Mouse (Mus musculus) E14TG2a.4 (cell line): ENCODE measurements around the gene B230118H07Rik.
"Not testable (repeated sequence)": the region's sequence is repeated elsewhere in the genome, so short reads cannot be mapped to it uniquely, and the experiment has no call there.

Experiments used
- H3K27me3 ChIP-seq: 2 replicates; pipeline ENCODE4 v1.6.1; 2014; ENCODE audit warnings: low read length, control low read depth; ENCODE audit not compliant: insufficient read depth
- H3K36me3 ChIP-seq: 2 replicates; pipeline ENCODE4 v1.6.1; 2014; ENCODE audit warnings: low read length, control low read depth; ENCODE audit not compliant: insufficient read depth
- H3K4me1 ChIP-seq: replicated peaks from 2 replicates; pipeline ENCODE4 v1.6.1; 2014; ENCODE audit warnings: low read depth, low read length, control low read depth
- H3K4me3 ChIP-seq: replicated peaks from 2 replicates; pipeline ENCODE4 v1.5.1; 2014; ENCODE audit warnings: mild to moderate bottlenecking, low read length
- H3K9me3 ChIP-seq: 2 replicates; pipeline ENCODE4 v1.6.1; 2014; ENCODE audit warnings: low read length, control low read depth
- CTCF ChIP-seq: conservative IDR thresholded peaks from 2 replicates; pipeline ENCODE4 v1.5.1; 2014; ENCODE audit warnings: low read length
- NANOG ChIP-seq: IDR thresholded peaks from 2 replicates; pipeline ENCODE4 v1.6.1; 2014; ENCODE audit warnings: borderline replicate concordance, low read length, mixed read lengths
- POU5F1 ChIP-seq: IDR thresholded peaks from 2 replicates; pipeline ENCODE4 v1.6.1; 2014; ENCODE audit warnings: low read length, borderline replicate concordance

B230118H07Rik gene

DNA sequence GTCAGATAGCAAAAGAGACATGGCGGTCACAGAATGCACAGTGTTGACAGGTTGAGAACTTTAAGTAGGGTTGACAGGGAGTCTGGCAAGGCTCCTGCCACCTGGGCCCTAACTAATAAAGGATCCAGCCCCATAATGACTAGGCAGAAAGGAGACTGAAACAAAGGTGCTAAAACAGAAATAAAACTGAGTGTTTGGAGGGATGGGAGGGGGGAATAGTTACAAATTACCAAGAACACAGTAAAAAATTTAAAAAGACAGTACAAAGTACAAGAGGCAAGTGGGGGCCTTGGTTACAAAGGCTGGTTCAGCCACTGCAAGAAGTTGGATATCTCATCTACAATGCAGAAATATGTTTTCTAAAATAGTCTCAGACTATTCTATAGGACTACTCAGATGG lies 93.4 kb downstream of the B230118H07Rik start:
- Histone ChIP-seq H3K36me3 (no peaks in the 10 kb centered on the region), H3K9me3 (no peaks in the 10 kb centered on the region), H3K4me3 (no peak overlapping the region), H3K27me3 (no peaks in the 10 kb centered on the region), H3K4me1 (no peaks in the 10 kb centered on the region)
- TF ChIP-seq POU5F1 (no peak), NANOG (no peak), CTCF (no peak)

DNA sequence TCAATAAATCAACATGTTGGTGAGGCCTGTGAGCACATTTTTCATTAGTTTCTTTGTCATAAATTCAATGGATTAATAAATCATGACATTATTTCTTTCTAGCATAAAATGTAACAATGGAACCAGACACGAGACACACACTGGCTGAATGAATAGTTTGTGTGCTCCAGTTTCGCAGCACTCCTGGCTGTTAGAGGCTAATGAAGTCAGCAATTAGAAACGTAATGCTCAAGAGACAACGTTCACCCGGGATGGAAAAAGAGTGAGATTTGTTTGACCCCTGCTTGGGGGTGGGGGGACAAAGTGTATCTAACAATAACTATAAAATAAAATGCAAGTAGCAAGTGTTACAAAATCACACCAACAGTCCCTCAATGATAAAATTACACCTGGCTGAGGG lies 95.5 kb downstream of the B230118H07Rik start:
- Histone ChIP-seq H3K36me3 (no peaks in the 10 kb centered on the region), H3K27me3 (no peaks in the 10 kb centered on the region), H3K4me1 (no peaks in the 10 kb centered on the region), H3K9me3 (no peaks in the 10 kb centered on the region), H3K4me3 (no peak overlapping the region)
- TF ChIP-seq POU5F1 = no peak
- TF ChIP-seq CTCF = no peak
- no peak for TF ChIP-seq NANOG

DNA sequence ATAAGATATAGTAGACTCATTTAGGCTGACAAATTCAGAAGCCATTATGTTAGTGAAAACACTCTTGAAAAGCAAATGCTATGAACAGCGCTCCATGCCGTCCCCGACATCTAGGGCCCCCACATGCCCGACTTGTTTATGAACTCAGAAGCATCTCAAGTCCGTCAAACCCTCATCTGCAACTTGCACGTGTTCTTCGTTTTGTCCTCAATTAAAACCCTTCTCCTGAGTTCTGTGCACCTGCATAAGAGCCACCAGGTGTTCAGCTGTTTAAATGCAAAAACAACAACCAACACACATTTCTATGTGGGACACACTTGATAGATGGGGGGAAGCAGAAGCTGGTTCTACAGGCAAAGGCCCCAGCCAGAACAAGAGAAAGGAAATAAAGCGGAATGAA lies 97.0 kb downstream of the B230118H07Rik start:
- no peak for TF ChIP-seq CTCF
- no peak for TF ChIP-seq NANOG
- no peak for TF ChIP-seq POU5F1
- Histone ChIP-seq H3K4me1 (no peaks in the 10 kb centered on the region), H3K9me3 (no peaks in the 10 kb centered on the region), H3K27me3 (no peaks in the 10 kb centered on the region), H3K4me3 (no peak overlapping the region), H3K36me3 (no peaks in the 10 kb centered on the region)

DNA sequence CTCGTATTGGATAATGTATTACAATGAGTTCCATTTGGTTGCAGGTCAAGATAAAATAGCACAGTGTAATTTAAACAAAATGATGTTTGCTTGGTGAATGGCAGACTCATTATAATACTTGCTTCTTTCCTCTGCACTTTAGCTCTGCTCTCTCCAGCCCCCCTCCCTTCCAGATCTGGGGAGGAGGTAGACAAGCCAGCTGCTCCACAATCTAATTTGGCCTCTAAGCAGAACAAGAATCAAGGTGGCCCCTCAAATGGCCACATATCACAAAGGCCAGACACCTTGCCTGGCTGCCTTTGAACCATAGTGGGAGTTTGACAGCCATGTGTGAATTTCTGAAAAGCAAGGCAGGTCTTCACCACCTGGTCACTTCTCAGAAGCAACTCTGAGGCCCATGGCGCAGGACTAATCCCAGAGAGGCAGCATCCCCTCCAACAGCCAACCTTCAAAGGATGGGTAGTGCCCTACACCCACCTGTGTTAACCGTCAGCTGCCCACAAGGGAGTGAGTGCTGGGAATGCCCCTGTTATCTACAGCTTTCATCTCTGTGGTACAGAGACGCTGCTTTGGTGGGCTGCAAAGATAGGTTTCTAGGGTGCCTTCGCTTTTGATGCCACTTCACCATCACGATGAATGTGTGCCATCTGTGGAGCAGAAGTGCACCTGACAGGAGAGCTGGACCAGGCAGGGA lies 98.2 kb downstream of the B230118H07Rik start:
- Histone ChIP-seq H3K4me3 (no peak overlapping the region), H3K4me1 (no peaks in the 10 kb centered on the region), H3K27me3 (no peaks in the 10 kb centered on the region), H3K9me3 (no peaks in the 10 kb centered on the region), H3K36me3 (no peaks in the 10 kb centered on the region)
- no peak for TF ChIP-seq NANOG
- no peak for TF ChIP-seq CTCF
- no peak for TF ChIP-seq POU5F1

DNA sequence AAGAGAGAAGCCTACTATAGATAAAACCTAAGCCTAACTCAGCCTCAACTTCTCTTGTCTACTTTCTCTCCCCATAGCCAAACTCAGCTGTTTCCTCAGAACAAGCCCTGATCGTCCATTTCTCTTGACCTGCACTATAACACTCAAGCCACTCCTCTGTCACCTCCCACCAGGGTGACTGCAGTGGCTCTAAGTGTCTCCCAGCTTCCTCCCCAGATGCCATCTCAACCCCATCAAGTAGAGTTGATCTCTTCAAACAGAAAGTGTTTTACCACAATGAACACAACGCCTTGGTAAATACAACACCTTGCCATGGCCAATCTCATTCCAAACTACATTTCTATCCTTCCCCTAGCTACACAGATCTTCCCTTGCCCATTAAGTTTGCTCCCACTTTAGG lies 99.2 kb downstream of the B230118H07Rik start:
- Histone ChIP-seq H3K27me3 (no peaks in the 10 kb centered on the region), H3K36me3 (no peaks in the 10 kb centered on the region), H3K9me3 (no peaks in the 10 kb centered on the region), H3K4me3 (no peak overlapping the region), H3K4me1 (no peaks in the 10 kb centered on the region)
- no peak for TF ChIP-seq NANOG
- no peak for TF ChIP-seq CTCF
- no peak for TF ChIP-seq POU5F1

DNA sequence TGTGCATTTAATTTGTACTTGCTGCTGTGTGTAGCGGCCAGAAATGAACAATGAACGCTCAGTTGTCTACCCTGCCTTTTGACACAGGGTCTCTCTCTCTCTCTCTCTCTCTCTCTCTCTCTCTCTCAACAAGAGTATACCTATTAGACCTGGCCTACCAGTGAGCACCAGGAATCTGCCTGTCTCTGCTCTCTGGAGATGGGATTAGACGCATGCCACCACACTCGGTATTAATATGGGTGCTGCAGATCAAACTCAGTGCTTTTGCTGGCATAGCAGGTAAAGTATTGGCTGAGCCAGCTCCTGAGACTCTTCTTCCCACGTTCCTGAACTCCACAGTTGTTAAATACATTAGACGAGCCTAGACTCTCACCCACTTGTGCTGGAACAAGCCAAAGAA lies 100.5 kb downstream of the B230118H07Rik start:
- Histone ChIP-seq H3K4me1 (no peaks in the 10 kb centered on the region), H3K9me3 (no peaks in the 10 kb centered on the region), H3K27me3 (no peaks in the 10 kb centered on the region), H3K4me3 (no peak overlapping the region), H3K36me3 (no peaks in the 10 kb centered on the region)
- TF ChIP-seq POU5F1 = no peak
- TF ChIP-seq CTCF = no peak
- TF ChIP-seq NANOG = no peak

DNA sequence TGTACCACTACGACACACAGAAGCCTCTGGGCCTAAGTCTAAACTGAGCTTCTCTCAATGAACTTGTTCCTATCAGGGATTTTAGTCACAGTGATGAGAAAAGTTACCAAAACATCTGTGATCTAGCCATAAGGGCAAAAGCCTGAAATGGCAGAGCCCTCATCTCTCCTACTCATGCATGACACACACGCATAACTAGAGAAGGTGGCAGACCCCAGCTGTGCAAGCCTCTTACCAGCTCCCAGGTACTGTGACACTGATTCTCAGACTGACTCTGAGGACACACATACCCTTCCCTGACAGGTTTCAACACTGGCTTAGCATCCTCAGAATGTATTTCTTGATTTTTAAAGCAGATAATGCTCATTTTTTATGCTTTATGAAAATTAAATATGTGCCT lies 103.7 kb downstream of the B230118H07Rik start:
- H3K4me3 ChIP-seq = no peak overlapping the region
- no peaks in the 10 kb centered on the region for H3K27me3 ChIP-seq
- no peaks in the 10 kb centered on the region for H3K9me3 ChIP-seq
- H3K4me1 ChIP-seq = no peaks in the 10 kb centered on the region
- no peaks in the 10 kb centered on the region for H3K36me3 ChIP-seq
- TF ChIP-seq CTCF (no peak), NANOG (no peak), POU5F1 (no peak)

DNA sequence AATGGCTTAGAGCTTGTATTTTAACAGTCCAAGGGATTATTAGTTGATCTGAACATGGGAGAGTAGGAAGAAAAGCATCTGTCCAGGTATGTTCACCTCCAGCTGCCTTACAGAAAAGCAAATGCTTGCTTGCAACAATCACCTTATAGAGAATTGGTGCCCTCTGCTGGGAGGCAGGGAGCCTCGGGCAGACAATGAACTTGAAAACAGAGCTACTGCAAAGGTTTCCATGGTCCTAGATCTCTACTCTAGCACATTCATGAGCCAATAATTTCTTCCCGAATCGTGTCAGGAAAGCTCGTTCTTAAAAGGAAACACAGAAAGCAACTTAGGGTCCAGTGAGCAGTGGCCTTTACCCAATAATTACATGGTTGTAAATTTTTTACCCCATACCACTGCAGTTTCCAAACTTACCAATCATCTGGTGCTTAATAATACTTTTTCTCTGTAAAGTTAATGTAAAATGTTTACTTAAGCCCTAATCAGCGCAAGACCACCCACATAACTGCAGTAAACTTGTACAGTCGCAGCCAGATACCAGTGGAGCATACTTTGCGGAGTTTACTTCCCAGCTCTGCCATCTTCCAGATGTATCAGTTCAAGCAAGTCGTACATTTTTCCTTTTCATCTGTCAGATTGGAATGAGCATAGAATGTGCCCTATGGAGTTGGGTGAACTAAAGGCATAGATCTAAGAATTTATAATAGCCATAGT lies 105.5 kb downstream of the B230118H07Rik start:
- H3K9me3 ChIP-seq = no peaks in the 10 kb centered on the region
- H3K4me1 ChIP-seq = no peaks in the 10 kb centered on the region
- TF ChIP-seq CTCF = peak; percentile 12; the same call in 1 of the 2 replicates
- no peak for TF ChIP-seq NANOG
- H3K36me3 ChIP-seq = no peaks in the 10 kb centered on the region
- no peak overlapping the region for H3K4me3 ChIP-seq
- no peaks in the 10 kb centered on the region for H3K27me3 ChIP-seq

DNA sequence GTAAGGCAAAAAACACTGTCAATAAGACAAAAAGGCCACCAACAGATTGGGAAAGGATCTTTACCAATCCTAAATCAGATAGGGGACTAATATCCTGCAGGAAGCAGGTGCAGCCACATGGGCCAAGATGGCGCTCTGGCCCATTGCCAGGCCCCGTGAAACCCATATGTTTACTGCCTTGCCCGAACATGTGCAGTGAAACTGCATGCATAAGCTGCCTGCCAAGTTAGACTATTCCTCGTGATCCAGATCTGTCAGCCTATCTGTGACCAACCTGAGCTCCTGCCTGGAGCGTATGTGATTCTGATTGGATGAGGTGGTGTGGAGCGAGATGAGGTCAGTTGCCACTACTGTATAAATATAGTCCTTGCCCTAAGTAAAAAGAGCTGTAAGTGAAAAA lies 112.4 kb downstream of the B230118H07Rik start:
- H3K9me3 ChIP-seq, H3K4me1 ChIP-seq, H3K27me3 ChIP-seq, H3K36me3 ChIP-seq, H3K4me3 ChIP-seq: not testable (repeated sequence)
